Mouse (Mus musculus) midbrain, embryonic 13.5 days (tissue): ENCODE results near the gene Haus5. TPM values are rescaled to one million over a fixed set of nuclear protein-coding genes. Genes with fewer than 3 reads are reported as not detected.

Experiments used
- ATAC-seq: fragments of 200-750 bp; cut with Nextera tagmentation; 2 replicates; pipeline ENCODE4 v1.8.0; 2017; ENCODE audit warnings: mild to moderate bottlenecking, moderate TSS enrichment, moderate library complexity
- H3K27ac ChIP-seq: fragments of 300-500 bp; sonication (generic); 2 replicates; pipeline ENCODE4 v1.5.1; 2015; ENCODE audit warnings: inconsistent platforms, mild to moderate bottlenecking, moderate library complexity
- H3K27me3 ChIP-seq: fragments of 300-500 bp; sonication (generic); 2 replicates; pipeline ENCODE4 v1.6.1; 2015; ENCODE audit warnings: mild to moderate bottlenecking, inconsistent platforms
- H3K36me3 ChIP-seq: fragments of 300-500 bp; sonication (generic); 2 replicates; pipeline ENCODE4 v1.6.1; 2015; ENCODE audit warnings: mild to moderate bottlenecking, inconsistent platforms
- H3K4me1 ChIP-seq: fragments of 300-500 bp; sonication (generic); replicated peaks from 2 replicates; pipeline ENCODE4 v1.6.1; 2015; ENCODE audit warnings: inconsistent platforms
- H3K4me2 ChIP-seq: fragments of 300-500 bp; sonication (generic); replicated peaks from 2 replicates; pipeline ENCODE4 v1.6.1; 2015; ENCODE audit warnings: moderate library complexity, mild to moderate bottlenecking, inconsistent platforms
- H3K4me3 ChIP-seq: fragments of 300-500 bp; sonication (generic); replicated peaks from 2 replicates; pipeline ENCODE4 v1.5.1; 2015; ENCODE audit warnings: mild to moderate bottlenecking, inconsistent platforms
- H3K9ac ChIP-seq: fragments of 300-500 bp; sonication (generic); replicated peaks from 2 replicates; pipeline ENCODE4 v1.6.1; 2015; ENCODE audit warnings: mild to moderate bottlenecking, inconsistent platforms
- H3K9me3 ChIP-seq: fragments of 300-500 bp; sonication (generic); 2 replicates; pipeline ENCODE4 v1.6.1; 2016; ENCODE audit warnings: mild to moderate bottlenecking, inconsistent platforms
- WGBS: fragments of 180-500 bp; shearing (Covaris S2); methylation state at CpG from one replicate; pipeline ENCODE4 v1.1.7; 2015; 5-methylcytosine and 5-hydroxymethylcytosine counted together
- polyA plus RNA-seq: library from polyadenylated mRNA; unstranded; fragments of >200 nt; fragmentation: Nextera tagmentation; extraction: Ambion mirVana; gene quantifications from 2 replicates; pipeline ENCODE4 v1.2.1, GENCODE M21; 2015

Gene Haus5
- polyA plus RNA-seq, 1 experiment from 2014 or later, result 37.0 TPM

GRCm38 (mm10) chr7:30665321-30665720 lies 527 bp upstream of the Haus5 start:
- ATAC-seq, result peak; percentile 80
- peak overlapping the region; percentile 72 for H3K27ac ChIP-seq
- H3K4me3 ChIP-seq, result peak overlapping the region; percentile 62
- WGBS, result 6% methylated on average over 11 of the region's 11 CpGs
- H3K9ac ChIP-seq, result peak overlapping the region; percentile 73
- peaks cover 14% of the 10 kb centered on the region for H3K4me1 ChIP-seq
- H3K27me3 ChIP-seq, result peaks cover 6% of the 10 kb centered on the region; the same call in 1 of the 2 replicates
- H3K9me3 ChIP-seq, result no peaks in the 10 kb centered on the region
- peak overlapping the region; percentile 85 for H3K4me2 ChIP-seq
- H3K36me3 ChIP-seq, result peaks cover 15% of the 10 kb centered on the region; the same call in 1 of the 2 replicates

- Histone ChIP-seq H3K27me3 (no peaks in the 10 kb centered on the region), H3K9me3 (no peaks in the 10 kb centered on the region), H3K9ac (peak within 1 kb of the TSS; percentile 90), H3K36me3 (peaks cover 63% of the 10 kb centered on the region), H3K27ac (peak within 1 kb of the TSS; percentile 77), H3K4me2 (peak within 1 kb of the TSS; percentile 97), H3K4me1 (peaks cover 15% of the 10 kb centered on the region), H3K4me3 (peak within 1 kb of the TSS; percentile 88)
- peak; percentile 99 for ATAC-seq
- 2% methylated on average over 59 of the region's 59 CpGs for WGBS
Observed at GRCm38 (mm10) chr7:30649591-30650540, 14.9 kb downstream of the Haus5 start, which contains the start of gene Rbm42. Gene Rbm42 (minus strand): TSS chr7:30650317.

- WGBS, result 37% methylated on average over 4 of the region's 4 CpGs
Observed at GRCm38 (mm10) chr7:30639083-30639482, 25.7 kb downstream of the Haus5 start.

GRCm38 (mm10) chr7:30636395-30636794 lies 28.4 kb downstream of the Haus5 start:
- 25% methylated on average over 11 of the region's 11 CpGs for WGBS
- Histone ChIP-seq H3K27me3 (peaks cover 64% of the 10 kb centered on the region), H3K4me3 (no peak overlapping the region), H3K9me3 (no peaks in the 10 kb centered on the region), H3K4me2 (no peak overlapping the region), H3K27ac (no peak overlapping the region), H3K4me1 (peaks cover 6% of the 10 kb centered on the region), H3K36me3 (peaks cover 18% of the 10 kb centered on the region), H3K9ac (no peak overlapping the region)
- no peak for ATAC-seq

More at GRCm38 (mm10) chr7:30639083-30639482, 25.7 kb downstream of the Haus5 start:
- Histone ChIP-seq H3K27ac (no peak overlapping the region), H3K4me3 (no peak overlapping the region), H3K36me3 (peaks cover 45% of the 10 kb centered on the region), H3K9ac (no peak overlapping the region), H3K9me3 (no peaks in the 10 kb centered on the region), H3K27me3 (peaks cover 37% of the 10 kb centered on the region), H3K4me2 (no peak overlapping the region), H3K4me1 (peaks cover 6% of the 10 kb centered on the region)
- ATAC-seq, result no peak

- peaks cover 65% of the 10 kb centered on the region for H3K27me3 ChIP-seq
- no peaks in the 10 kb centered on the region for H3K9me3 ChIP-seq
- H3K4me2 ChIP-seq, result peak within 1 kb of the TSS; percentile 36
- H3K4me3 ChIP-seq, result 0 out of 2 replicates have a peak within 1 kb of the TSS, but pooled peaks have one; percentile 4
- peaks cover 6% of the 10 kb centered on the region for H3K4me1 ChIP-seq
- ATAC-seq, result no peak
- 3% methylated on average over 5 of the region's 5 CpGs for WGBS
- H3K27ac ChIP-seq, result no peak within 1 kb of the TSS
- H3K9ac ChIP-seq, result no peak within 1 kb of the TSS
- H3K36me3 ChIP-seq, result peaks cover 11% of the 10 kb centered on the region
Observed at GRCm38 (mm10) chr7:30635752-30636151, 29.0 kb downstream of the Haus5 start, which contains the start of gene Etv2. Gene Etv2 (minus strand): TSS chr7:30635852.

- Histone ChIP-seq H3K9me3 (no peaks in the 10 kb centered on the region), H3K27ac (no peak overlapping the region), H3K4me3 (0 out of 2 replicates have a peak overlapping the region, but pooled peaks have one; percentile 4), H3K4me2 (peak overlapping the region; percentile 36), H3K4me1 (peaks cover 6% of the 10 kb centered on the region), H3K9ac (no peak overlapping the region), H3K27me3 (peaks cover 73% of the 10 kb centered on the region), H3K36me3 (no peaks in the 10 kb centered on the region)
- under 1% methylated on average over 20 of the region's 20 CpGs for WGBS
- ATAC-seq, result 0 out of 2 replicates have a peak, but pooled peaks have one; percentile 62
Observed at GRCm38 (mm10) chr7:30634621-30635020, 30.2 kb downstream of the Haus5 start.

- Histone ChIP-seq H3K9me3 (no peaks in the 10 kb centered on the region), H3K36me3 (no peaks in the 10 kb centered on the region), H3K9ac (no peak overlapping the region), H3K4me2 (no peak overlapping the region), H3K27me3 (peaks cover 77% of the 10 kb centered on the region), H3K27ac (no peak overlapping the region), H3K4me3 (0 out of 2 replicates have a peak overlapping the region, but pooled peaks have one; percentile 4), H3K4me1 (peaks cover 6% of the 10 kb centered on the region)
- 5% methylated on average over 27 of the region's 27 CpGs for WGBS
- ATAC-seq, result no peak
Observed at GRCm38 (mm10) chr7:30633762-30634412, 30.9 kb downstream of the Haus5 start.

- peaks cover 5% of the 10 kb centered on the region; the same call in 1 of the 2 replicates for H3K36me3 ChIP-seq
- peaks cover 48% of the 10 kb centered on the region for H3K27me3 ChIP-seq
- no peak overlapping the region for H3K27ac ChIP-seq
- H3K4me2 ChIP-seq, result no peak overlapping the region
- H3K4me3 ChIP-seq, result no peak overlapping the region
- peaks cover 18% of the 10 kb centered on the region for H3K4me1 ChIP-seq
- H3K9ac ChIP-seq, result no peak overlapping the region
- no peaks in the 10 kb centered on the region for H3K9me3 ChIP-seq
- ATAC-seq, result no peak
Observed at GRCm38 (mm10) chr7:30629013-30629412, 35.8 kb downstream of the Haus5 start.

GRCm38 (mm10) chr7:30626647-30627046 lies 38.1 kb downstream of the Haus5 start:
- no peak overlapping the region for H3K27ac ChIP-seq
- H3K36me3 ChIP-seq, result peaks cover 28% of the 10 kb centered on the region
- peak overlapping the region; percentile 96 for H3K4me2 ChIP-seq
- H3K4me3 ChIP-seq, result peak overlapping the region; percentile 91; the same call in 1 of the 2 replicates
- H3K9me3 ChIP-seq, result no peaks in the 10 kb centered on the region
- no peak overlapping the region for H3K9ac ChIP-seq
- peaks cover 25% of the 10 kb centered on the region for H3K27me3 ChIP-seq
- peaks cover 18% of the 10 kb centered on the region for H3K4me1 ChIP-seq
- no peak for ATAC-seq
- 86% methylated on average over 5 of the region's 5 CpGs for WGBS

GRCm38 (mm10) chr7:30625530-30626384 lies 39.0 kb downstream of the Haus5 start, which contains the start of gene Cox6b1:
Gene Cox6b1 (minus strand): TSS chr7:30626151.
- peak within 1 kb of the TSS; percentile 96 for H3K4me2 ChIP-seq
- peak within 1 kb of the TSS; percentile 58; the same call in 1 of the 2 replicates for H3K27ac ChIP-seq
- H3K4me1 ChIP-seq, result peaks cover 18% of the 10 kb centered on the region
- H3K27me3 ChIP-seq, result peaks cover 20% of the 10 kb centered on the region
- H3K9me3 ChIP-seq, result no peaks in the 10 kb centered on the region
- peak within 1 kb of the TSS; percentile 91 for H3K4me3 ChIP-seq
- H3K9ac ChIP-seq, result peak within 1 kb of the TSS; percentile 83
- peak; percentile 92 for ATAC-seq
- 2% methylated on average over 44 of the region's 44 CpGs for WGBS
- peaks cover 35% of the 10 kb centered on the region for H3K36me3 ChIP-seq

GRCm38 (mm10) chr7:30619202-30619601 lies 45.6 kb downstream of the Haus5 start:
- ATAC-seq, result no peak
- no peaks in the 10 kb centered on the region for H3K27me3 ChIP-seq
- no peak overlapping the region for H3K9ac ChIP-seq
- no peak overlapping the region for H3K27ac ChIP-seq
- no peaks in the 10 kb centered on the region for H3K9me3 ChIP-seq
- H3K36me3 ChIP-seq, result peaks cover 79% of the 10 kb centered on the region
- H3K4me2 ChIP-seq, result no peak overlapping the region
- H3K4me1 ChIP-seq, result peaks cover under 1% of the 10 kb centered on the region; the same call in 1 of the 2 replicates
- no peak overlapping the region for H3K4me3 ChIP-seq
- WGBS, result 87% methylated on average over 3 of the region's 3 CpGs
